In the genomic region with DNA sequence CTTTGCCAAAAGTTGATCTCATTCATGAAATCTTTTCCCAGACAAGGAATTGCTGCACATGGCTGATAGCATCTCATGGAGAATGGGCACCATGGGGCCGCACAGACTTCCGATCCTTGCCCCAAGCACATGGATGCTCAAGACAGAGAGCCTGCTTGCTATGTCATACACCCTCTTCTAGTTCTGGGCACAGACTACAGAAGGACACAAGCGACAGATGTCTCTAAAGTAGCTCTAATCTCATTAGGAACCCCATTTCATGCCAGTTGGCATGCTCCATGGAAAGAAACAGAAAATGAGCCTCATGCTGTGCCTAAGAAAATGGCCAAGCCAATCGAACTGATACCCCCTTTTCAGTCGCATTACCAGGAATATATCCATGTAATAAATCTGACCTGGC, we compare ENCODE assay signal across 11 mouse cellular contexts.
DNase-seq lines count a peak whose midpoint lies in the region; ATAC-seq and TF ChIP-seq lines count a peak whose summit lies in the region.
"Had no signal": no experiment of that assay in that cellular context is flagged by ENCODE, and none has a peak within 500 bp of the region (broad histone marks: within the 10 kb centered on the region; RNA-seq: fewer than 3 reads in every experiment).

No protein-coding gene starts in this region.

- ATAC-seq in hindbrain, embryonic 14.5 days (ENCODE audit: low FRiP score) = 0 out of 2 replicates have a peak, but pooled peaks have one; percentile 61
- no peak for ATAC-seq in hindbrain, embryonic 12.5 days (ENCODE audit: low FRiP score)
- no peak for ATAC-seq in intestine, postnatal 0 days
- ATAC-seq: intestine, embryonic 16.5 days had no signal

- dilution Hi-C loops in CH12.LX (cut with MboI; ENCODE audit: extremely low pct_ligation_motif_present, extremely low pct_unique_long_range_greater_than_20kb, low sequenced_read_pairs) = no loop called here

- DNase-seq in hindbrain, embryonic 14.5 days (ENCODE audit: low spot score) = peak; percentile 32
- DNase-seq in CH12.LX (ENCODE audit: extremely low read depth) (no peak), NIH3T3 (ENCODE audit: low read depth) (peak; percentile 39)
- DNase-seq in heart, postnatal 10 days = peak; percentile 30 to 44
- DNase-seq in adrenal gland, postnatal 4 days (ENCODE audit: low spot score in 2 of 2) = no peak
- DNase-seq in kidney, postnatal 10 days = no peak
- DNase-seq: thymus, postnatal 14 days had no signal

- 56% methylated on average over 5 of the region's 5 CpGs for WGBS in hindbrain, embryonic 14.5 days
- 59% methylated on average over 5 of the region's 5 CpGs for WGBS in hindbrain, embryonic 12.5 days
- WGBS in intestine, postnatal 0 days = 81% methylated on average over 5 of the region's 5 CpGs

- H3K4me1 ChIP-seq in hindbrain, embryonic 14.5 days (replicated peaks; ENCODE audit: control insufficient read depth, insufficient read depth, low read length) = 0 out of 2 replicates have a peak, but pooled peaks cover 11% of the 10 kb centered on the region
- peaks cover 26% of the 10 kb centered on the region for H3K4me1 ChIP-seq in hindbrain, embryonic 12.5 days
- H3K4me1 ChIP-seq in CH12.LX (ENCODE audit: control insufficient read depth in 1 of 2, insufficient read depth in 2 of 2) = 0 out of 4 replicates have a peak, but pooled peaks cover 0 to under 1% of the 10 kb centered on the region in 2 experiments
- H3K4me1 ChIP-seq in intestine, postnatal 0 days (replicated peaks; ENCODE audit: control insufficient read depth, insufficient read depth, low read length) = no peaks in the 10 kb centered on the region

- TF ChIP-seq CTCF in CH12.LX (conservative IDR thresholded peaks at IDR 0.05 in 1 of 2, IDR thresholded peaks at IDR 0.05 in 1 of 2; ENCODE audit: low read depth in 2 of 2, low read length in 2 of 2) = no peak
- TF ChIP-seq CTCF in intestine, postnatal 0 days (IDR thresholded peaks at IDR 0.05; ENCODE audit: low read depth) = no peak

- no peaks in the 10 kb centered on the region for H3K27me3 ChIP-seq in hindbrain, embryonic 14.5 days (ENCODE audit: control insufficient read depth, insufficient read depth, low read length)
- no peaks in the 10 kb centered on the region for H3K27me3 ChIP-seq in hindbrain, embryonic 12.5 days
- peaks cover 14% of the 10 kb centered on the region for H3K27me3 ChIP-seq in CH12.LX (replicated peaks)
- H3K27me3 ChIP-seq in intestine, postnatal 0 days (replicated peaks; ENCODE audit: control insufficient read depth, insufficient read depth, low read length) = no peaks in the 10 kb centered on the region
- H3K27me3 ChIP-seq: lung, embryonic 15.5 days had no signal

- no peak overlapping the region for H3K27ac ChIP-seq in hindbrain, embryonic 14.5 days
- H3K27ac ChIP-seq in hindbrain, embryonic 12.5 days = no peak overlapping the region
- no peak overlapping the region for H3K27ac ChIP-seq in CH12.LX (ENCODE audit: insufficient read depth, low read depth)
- no peak overlapping the region for H3K27ac ChIP-seq in intestine, postnatal 0 days (ENCODE audit: low read depth, low read length)
- H3K27ac ChIP-seq: lung, embryonic 15.5 days had no signal

- TF ChIP-seq POLR2A in CH12.LX (IDR thresholded peaks at IDR 0.05; ENCODE audit: low read depth, low read length) = no peak

- H3K79me2 ChIP-seq in CH12.LX (replicated peaks; ENCODE audit: control insufficient read depth, extremely low read depth, insufficient read depth, poor library complexity, severe bottlenecking) = no peaks in the 10 kb centered on the region

- intact Hi-C loops in heart, postnatal 10 days (cut with DNase I) = no loop called here

- no peak for TF ChIP-seq EP300 in CH12.LX (IDR thresholded peaks at IDR 0.05; ENCODE audit: low read length)

- in situ Hi-C loops in CH12.LX (cut with MboI; ENCODE audit: low pct_ligation_motif_present, low pct_unique_long_range_greater_than_20kb, low sequenced_read_pairs) = no loop called here

- H3K4me2 ChIP-seq in hindbrain, embryonic 14.5 days (replicated peaks) = no peak overlapping the region
- H3K4me2 ChIP-seq in hindbrain, embryonic 12.5 days (replicated peaks) = no peak overlapping the region
- no peak overlapping the region for H3K4me2 ChIP-seq in CH12.LX (ENCODE audit: insufficient read depth, low read depth, poor library complexity, severe bottlenecking)
- no peak overlapping the region for H3K4me2 ChIP-seq in intestine, postnatal 0 days (replicated peaks; ENCODE audit: low read depth)
- H3K4me2 ChIP-seq: lung, embryonic 15.5 days had no signal

- H3K9ac ChIP-seq in hindbrain, embryonic 14.5 days = no peak overlapping the region
- H3K9ac ChIP-seq in hindbrain, embryonic 12.5 days = no peak overlapping the region
- H3K9ac ChIP-seq in CH12.LX (ENCODE audit: insufficient read depth, low read depth) = no peak overlapping the region
- H3K9ac ChIP-seq in intestine, postnatal 0 days (ENCODE audit: low read depth, low read length) = no peak overlapping the region
- H3K9ac ChIP-seq: lung, embryonic 15.5 days had no signal

- H3K4me3 ChIP-seq in hindbrain, embryonic 14.5 days (replicated peaks; ENCODE audit: low read length) = no peak overlapping the region
- no peak overlapping the region for H3K4me3 ChIP-seq in hindbrain, embryonic 12.5 days
- no peak overlapping the region for H3K4me3 ChIP-seq in CH12.LX (replicated peaks in 1 of 3; ENCODE audit: low read depth in 2 of 3, low read length in 2 of 3, poor library complexity in 1 of 3)
- no peak overlapping the region for H3K4me3 ChIP-seq in intestine, postnatal 0 days (ENCODE audit: low read depth, low read length)
- H3K4me3 ChIP-seq: lung, embryonic 15.5 days had no signal

- no peaks in the 10 kb centered on the region for H3K36me3 ChIP-seq in hindbrain, embryonic 14.5 days (replicated peaks; ENCODE audit: control insufficient read depth, insufficient read depth)
- H3K36me3 ChIP-seq in hindbrain, embryonic 12.5 days = no peaks in the 10 kb centered on the region
- no peaks in the 10 kb centered on the region for H3K36me3 ChIP-seq in CH12.LX (replicated peaks in 1 of 2; ENCODE audit: control insufficient read depth in 1 of 2, insufficient read depth in 1 of 2, low read length in 1 of 2)
- H3K36me3 ChIP-seq in intestine, postnatal 0 days (ENCODE audit: control insufficient read depth, insufficient read depth) = no peaks in the 10 kb centered on the region
- H3K36me3 ChIP-seq: lung, embryonic 15.5 days had no signal

- no peaks in the 10 kb centered on the region for H3K9me3 ChIP-seq in hindbrain, embryonic 14.5 days (ENCODE audit: control insufficient read depth, low read length)
- H3K9me3 ChIP-seq in hindbrain, embryonic 12.5 days (replicated peaks) = no peaks in the 10 kb centered on the region
- no peaks in the 10 kb centered on the region for H3K9me3 ChIP-seq in CH12.LX (replicated peaks; ENCODE audit: low read length)
- no peaks in the 10 kb centered on the region for H3K9me3 ChIP-seq in intestine, postnatal 0 days (ENCODE audit: control insufficient read depth)
- H3K9me3 ChIP-seq: lung, embryonic 15.5 days had no signal

- TF ChIP-seq RAD21 in CH12.LX (IDR thresholded peaks at IDR 0.05; ENCODE audit: low read depth, low read length) = no peak

TF ChIP-seq in CH12.LX, 34 proteins besides CTCF, POLR2A, EP300 and RAD21:
- no peak for TF ChIP-seq HCFC1 (IDR thresholded peaks at IDR 0.05; ENCODE audit: low read depth, low read length)
- 0 out of 2 replicates have a peak, but pooled peaks have one; percentile 17 for TF ChIP-seq MAX (IDR thresholded peaks at IDR 0.05; ENCODE audit: low read length)

Comparison
In these comparisons a context has a peak if more than half of its experiments do, and no peak if none do; other contexts are left out.
1. DNase-seq: peak in hindbrain, embryonic 14.5 days (single experiment), NIH3T3 (single experiment) and heart, postnatal 10 days (2 of 2); none in CH12.LX (single experiment), adrenal gland, postnatal 4 days (0 of 2) and kidney, postnatal 10 days (single experiment).